Mouse (Mus musculus) lung, postnatal 36 days (tissue): ENCODE measurements at regions not wholly inside any gene's neighbourhood (a gene's known extent, or its start where the extent isn't known, plus 50 kb on each side); places are given as distances from the start of the nearest gene placed in this dataset.
A peak's percentile ranks its signal among the peaks of the same experiment; 100 is the strongest.

Source experiments
- DNase-seq: peaks from one replicate; pipeline ENCODE4 v3.0.0; 2022; ENCODE audit warnings: mixed read lengths

- no peak for DNase-seq
Observed at GRCm38 (mm10) chrX:11724718-11725117, 397.1 kb downstream of the H2al1j start.

GRCm38 (mm10) chrX:11726524-11727231 lies 399.1 kb downstream of the H2al1j start:
- no peak for DNase-seq

- peak; percentile 46 for DNase-seq
Observed at GRCm38 (mm10) chrX:11728481-11728880, 400.9 kb downstream of the H2al1j start.

- no peak for DNase-seq
Observed at GRCm38 (mm10) chrX:11729992-11730391, 402.4 kb downstream of the H2al1j start.

- DNase-seq, result no peak
Observed at GRCm38 (mm10) chrX:11732371-11732770, 404.7 kb downstream of the H2al1j start.

GRCm38 (mm10) chrX:11734505-11735435 lies 407.1 kb downstream of the H2al1j start:
- no peak for DNase-seq

GRCm38 (mm10) chrX:11735516-11736170 lies 408.0 kb downstream of the H2al1j start:
- peak; percentile 73 for DNase-seq

- peak; percentile 79 for DNase-seq
Observed at GRCm38 (mm10) chrX:11736481-11736880, 408.9 kb downstream of the H2al1j start.

GRCm38 (mm10) chrX:11739565-11739964 lies 411.9 kb downstream of the H2al1j start:
- no peak for DNase-seq

- DNase-seq, result no peak
Observed at GRCm38 (mm10) chrX:11745911-11746310, 414.2 kb downstream of the Bcor start.

GRCm38 (mm10) chrX:11747386-11748121 lies 412.6 kb downstream of the Bcor start:
- DNase-seq, result no peak

- no peak for DNase-seq
Observed at GRCm38 (mm10) chrX:11748278-11748677, 411.9 kb downstream of the Bcor start.

GRCm38 (mm10) chrX:11752513-11752912 lies 407.6 kb downstream of the Bcor start:
- no peak for DNase-seq

- DNase-seq, result no peak
Observed at GRCm38 (mm10) chrX:11752973-11753590, 407.1 kb downstream of the Bcor start.

- no peak for DNase-seq
Observed at GRCm38 (mm10) chrX:11755046-11755445, 405.1 kb downstream of the Bcor start.

GRCm38 (mm10) chrX:11763351-11764082 lies 396.6 kb downstream of the Bcor start:
- DNase-seq, result no peak

- DNase-seq, result no peak
Observed at GRCm38 (mm10) chrX:11776236-11776899, 383.8 kb downstream of the Bcor start.

- peak; percentile 70 for DNase-seq
Observed at GRCm38 (mm10) chrX:11795010-11795409, 365.1 kb downstream of the Bcor start.

GRCm38 (mm10) chrX:11797870-11798269 lies 362.3 kb downstream of the Bcor start:
- peak; percentile 60 for DNase-seq

GRCm38 (mm10) chrX:11798326-11798725 lies 361.8 kb downstream of the Bcor start:
- DNase-seq, result peak; percentile 63

- no peak for DNase-seq
Observed at GRCm38 (mm10) chrX:11800400-11800941, 359.7 kb downstream of the Bcor start.
